Mouse (Mus musculus) lung, adult 2 months (tissue): ENCODE data around the gene Pde4d.

Source experiments
- CTCF ChIP-seq: fragments of 200-500 bp; IDR thresholded peaks from 2 replicates; pipeline ENCODE4 v1.5.1; 2011; ENCODE audit warnings: mild to moderate bottlenecking, low read length, control low read depth; ENCODE audit not compliant: insufficient read depth
- POLR2A ChIP-seq: fragments of 200-500 bp; IDR thresholded peaks from 2 replicates; pipeline ENCODE4 v1.6.1; 2011; ENCODE audit warnings: low read depth, mild to moderate bottlenecking, control low read depth, low read length, borderline replicate concordance; ENCODE audit errors: extremely low read depth

DNA sequence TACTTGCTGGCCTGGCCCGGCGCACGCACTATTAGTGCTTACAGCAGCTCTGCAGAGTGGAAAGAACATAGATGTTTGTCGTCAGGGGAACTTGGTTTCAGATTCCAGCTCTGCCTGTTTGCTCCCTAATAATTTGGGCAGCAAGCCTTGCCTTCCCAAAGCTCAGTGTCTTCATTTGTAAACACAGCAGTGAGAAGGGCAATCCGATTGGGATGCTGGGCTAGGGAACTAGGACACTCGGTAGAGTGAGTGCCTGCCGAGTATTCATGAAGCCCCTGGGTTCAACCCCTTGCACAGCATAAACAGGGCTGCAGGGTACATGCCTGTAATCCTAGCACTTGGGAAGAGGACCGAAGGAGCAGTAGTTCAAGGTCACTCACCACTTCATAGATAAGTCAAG lies 1459.4 kb downstream of the Pde4d start:
- TF ChIP-seq CTCF = no peak
- no peak for TF ChIP-seq POLR2A
